Mouse (Mus musculus) right cerebral cortex, postnatal 36 days (tissue): ENCODE results near the gene Ccdc27.
A peak's percentile ranks its signal among the peaks of the same experiment; 100 is the strongest.

Source experiments
- DNase-seq, 2 experiments: peaks; one replicate each; pipeline ENCODE4 v3.0.0; 2022; ENCODE audit warnings: low spot score in 2 of 2, mixed read lengths in 1 of 2

Gene Ccdc27

DNA sequence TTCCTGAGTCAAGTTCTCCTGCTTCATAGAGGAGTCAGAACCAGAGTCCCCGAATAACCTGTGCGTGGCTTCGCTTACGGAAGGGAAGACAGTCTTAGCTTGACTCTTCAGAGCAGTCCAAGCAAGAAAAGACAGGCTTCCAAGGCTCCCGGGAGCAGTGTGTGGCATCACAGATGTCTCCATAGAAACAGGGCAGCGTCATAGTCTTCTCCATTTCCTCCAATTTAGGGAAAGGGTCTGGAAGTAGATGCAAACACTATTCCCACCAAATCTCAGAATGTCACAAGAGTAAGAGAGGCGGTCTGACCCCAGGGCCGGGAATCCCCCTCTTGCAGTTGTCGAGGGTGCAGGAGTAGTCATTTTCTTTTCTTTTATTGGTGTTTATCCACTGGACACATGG lies at the start of gene Ccdc27:
Gene Ccdc27 (minus strand): TSS at position 101 of the 400 bp plus-strand sequence.
- no peak for DNase-seq

DNA sequence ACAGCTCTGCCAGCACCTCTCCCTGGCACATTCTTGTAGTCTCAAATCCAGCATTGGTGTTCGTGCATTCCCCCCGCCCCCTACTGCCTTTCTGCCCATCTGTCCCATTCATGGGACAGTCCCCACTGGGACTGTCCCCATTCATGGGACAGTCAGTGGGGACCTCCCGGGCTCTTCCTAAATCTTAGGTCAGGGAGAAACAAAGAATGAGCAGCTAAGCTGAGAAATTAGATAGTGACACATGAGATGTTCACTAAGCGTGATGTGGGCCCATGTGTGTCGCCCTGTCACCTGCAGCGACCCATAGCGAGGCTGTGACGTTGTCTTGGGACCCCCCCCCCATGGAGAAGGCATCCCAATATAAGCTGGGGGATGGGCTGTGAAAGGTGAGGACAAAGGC lies 48.9 kb upstream of the Ccdc27 start:
- DNase-seq: no peak

DNA sequence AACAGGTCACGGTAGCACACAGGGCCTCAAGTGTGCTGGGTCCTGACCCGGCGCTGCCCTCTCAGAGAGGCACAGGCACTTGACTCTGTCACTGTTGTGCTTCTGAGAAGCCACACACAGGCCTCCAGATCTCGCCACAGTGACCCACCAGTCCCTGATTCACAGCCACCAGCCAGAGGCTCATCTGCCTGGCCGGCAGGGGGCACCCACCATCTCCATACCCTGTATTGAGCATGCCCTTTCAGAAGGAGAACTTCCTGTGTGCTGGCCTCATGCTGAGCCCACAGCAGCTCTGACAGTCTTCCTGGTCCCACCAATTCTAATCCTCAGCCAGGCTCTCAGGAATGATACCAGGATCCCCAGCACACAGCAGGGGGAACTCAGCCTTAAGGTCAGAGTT lies 46.7 kb upstream of the Ccdc27 start:
- no peak for DNase-seq

- DNase-seq: no peak
Observed at GRCm38 (mm10) chr4:154086436-154086835, 44.0 kb upstream of the Ccdc27 start.

DNA sequence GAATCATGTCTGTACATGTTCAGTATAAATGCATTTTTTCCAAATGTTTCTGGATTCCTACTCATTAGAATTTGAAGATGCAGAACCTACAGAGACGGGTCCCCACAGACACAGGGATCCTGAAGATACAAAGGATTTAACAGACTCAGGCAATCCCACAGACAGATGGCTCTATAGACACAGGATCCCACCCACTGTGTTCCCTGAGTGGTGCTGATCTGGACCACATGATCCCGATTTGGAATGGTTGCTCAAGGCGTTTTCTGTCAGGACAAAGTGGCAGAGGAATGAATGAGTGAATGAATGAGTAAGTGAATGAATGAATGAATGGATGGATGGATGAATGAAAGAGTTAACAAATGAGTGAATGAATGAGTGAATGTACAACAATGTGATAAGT lies 43.4 kb upstream of the Ccdc27 start:
- DNase-seq: peak in 1 of 2 experiments; percentile 21

GRCm38 (mm10) chr4:154081974-154082373 lies 39.5 kb upstream of the Ccdc27 start:
- DNase-seq: no peak

DNA sequence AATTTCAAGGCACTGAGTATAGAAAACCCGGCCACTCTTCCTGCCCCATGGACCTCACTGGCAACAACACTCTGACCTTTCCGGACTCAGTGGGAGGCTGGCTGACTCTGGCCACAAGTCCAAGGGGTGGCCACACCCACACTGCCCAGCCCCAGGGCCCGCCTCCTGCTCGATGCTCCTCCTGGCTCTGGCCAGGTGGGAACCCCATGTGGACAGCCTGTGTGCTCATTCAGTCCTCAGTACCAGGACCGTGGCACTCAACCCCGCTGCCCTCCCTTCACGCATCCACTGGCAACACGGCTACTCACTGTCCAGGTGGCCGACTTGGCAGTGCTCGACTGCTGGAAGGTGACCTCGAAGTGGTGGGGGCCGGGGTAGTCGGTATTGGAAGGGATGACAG lies 38.5 kb upstream of the Ccdc27 start:
- no peak for DNase-seq

DNA sequence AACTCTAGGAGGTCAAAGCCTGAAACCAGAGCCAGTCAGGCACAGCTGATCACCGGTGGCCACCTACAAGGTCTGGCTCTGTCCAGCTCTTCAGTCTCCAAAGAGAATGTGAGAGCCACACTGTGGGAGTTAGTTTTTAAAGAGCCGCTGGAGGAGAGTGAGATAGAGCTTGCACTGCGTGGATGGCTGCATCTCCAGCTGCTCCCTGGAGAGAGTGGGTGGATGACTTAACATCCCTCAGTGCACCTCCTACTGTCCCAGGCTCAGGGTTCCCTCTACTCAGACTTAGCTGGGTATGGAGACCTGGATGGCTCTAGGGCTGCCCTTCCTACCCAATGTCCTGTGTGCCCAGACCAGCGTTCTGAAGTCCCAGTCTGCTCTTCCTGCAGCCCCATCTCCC lies 37.7 kb upstream of the Ccdc27 start:
- DNase-seq: peak; percentile 14 to 44

DNA sequence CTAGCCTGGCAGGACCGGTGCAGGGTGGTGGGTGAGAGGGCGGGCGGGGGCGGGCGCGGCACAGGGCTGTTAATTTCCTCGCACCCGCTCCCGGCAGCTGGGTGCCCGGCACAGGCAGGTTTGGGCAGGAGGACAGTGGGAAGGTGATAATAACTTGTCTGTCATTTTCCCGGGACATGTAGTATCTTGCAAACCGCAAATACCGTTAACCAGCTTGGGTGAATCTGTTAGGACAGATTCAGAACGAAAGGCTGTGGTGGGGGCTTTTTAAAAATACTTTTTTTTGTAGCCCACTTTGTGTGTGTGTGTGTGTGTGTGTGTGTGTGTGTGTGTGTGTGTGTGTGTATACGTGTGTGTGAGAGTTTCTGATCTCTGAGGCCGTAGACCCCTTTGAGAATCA lies 29.5 kb upstream of the Ccdc27 start:
- DNase-seq: no peak

- DNase-seq: no peak
Observed at GRCm38 (mm10) chr4:154071521-154071920, 29.0 kb upstream of the Ccdc27 start.

DNA sequence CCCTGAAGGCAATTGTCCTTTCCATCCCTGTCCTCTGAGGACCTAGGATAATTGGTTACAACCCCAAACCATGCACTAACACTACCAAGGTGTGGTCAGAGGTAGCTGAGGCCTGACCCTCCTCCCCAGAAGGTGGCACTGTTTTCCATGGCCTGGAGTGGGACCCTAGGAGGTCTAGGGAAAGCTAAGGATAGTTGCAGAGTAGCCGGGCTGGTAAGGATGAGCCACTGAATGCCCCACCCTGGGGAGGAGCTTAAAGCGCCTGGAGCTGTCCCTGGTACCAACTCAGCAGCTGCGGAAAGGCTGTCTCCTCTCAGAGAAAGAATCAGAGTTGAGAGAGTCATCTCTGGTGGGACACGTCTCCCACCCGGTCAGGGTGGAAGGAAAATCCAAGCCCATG lies 28.4 kb upstream of the Ccdc27 start:
- no peak for DNase-seq

- DNase-seq: peak; percentile 18 to 30
Observed at GRCm38 (mm10) chr4:154064827-154065773, 22.6 kb upstream of the Ccdc27 start.

- DNase-seq: no peak
Observed at GRCm38 (mm10) chr4:154057696-154058095, 15.2 kb upstream of the Ccdc27 start.

DNA sequence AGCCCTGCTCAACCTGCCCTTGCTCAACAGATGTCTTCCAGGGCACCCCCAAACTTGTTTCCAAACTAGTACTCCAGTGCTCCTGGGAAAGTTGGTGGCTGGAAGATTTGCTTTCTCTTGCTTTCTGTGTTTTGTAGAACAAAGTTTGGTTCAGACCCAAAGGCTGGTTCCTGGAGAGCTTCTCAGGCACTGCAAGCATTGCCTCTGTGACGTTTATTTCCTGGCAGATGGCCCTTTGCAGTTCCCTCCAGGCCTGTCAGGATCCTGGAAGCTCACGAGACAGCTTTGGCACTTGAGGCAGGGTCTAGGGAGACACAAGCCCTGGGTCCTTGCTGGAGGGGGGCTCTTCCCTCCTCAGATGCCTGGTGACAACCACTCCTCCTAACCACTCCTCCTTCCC lies 14.2 kb upstream of the Ccdc27 start:
- no peak for DNase-seq

DNA sequence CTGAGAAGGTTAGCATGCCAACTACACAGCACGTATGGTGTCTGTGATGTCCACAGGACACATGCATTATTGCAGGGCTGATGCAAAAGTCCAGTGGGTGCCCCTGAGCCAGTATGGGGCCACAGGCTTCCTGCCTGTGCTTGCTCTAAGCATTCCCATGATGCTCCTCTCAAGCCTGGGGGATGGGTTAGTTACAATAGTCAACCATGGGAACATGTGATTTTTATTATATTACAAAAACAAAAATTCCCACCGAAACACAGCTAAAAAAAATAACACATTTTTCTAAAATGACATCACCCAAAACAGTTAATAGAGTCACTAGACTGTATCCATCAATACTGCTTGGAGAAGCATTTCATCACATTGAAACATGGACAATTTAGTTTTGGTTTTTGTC lies 13.6 kb upstream of the Ccdc27 start:
- no peak for DNase-seq

DNA sequence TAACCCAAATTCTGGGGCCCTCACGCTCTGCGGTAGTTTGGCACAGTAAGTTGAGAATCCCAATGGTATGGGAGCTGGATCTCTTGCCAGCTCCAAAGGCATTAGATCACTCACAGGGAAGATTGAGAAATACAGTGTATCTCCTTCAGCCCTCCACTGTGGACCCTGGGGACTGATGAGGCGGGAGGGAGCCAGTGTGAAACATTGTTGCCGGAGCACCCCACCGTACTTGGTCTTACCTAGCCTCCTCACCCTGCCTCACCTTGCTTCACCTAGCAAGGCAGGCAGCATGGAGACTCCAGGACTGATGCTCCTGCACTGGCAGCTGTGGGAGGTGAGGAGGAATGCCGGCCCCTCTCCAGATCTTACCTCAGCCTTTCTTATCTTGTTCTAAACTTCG lies 13.0 kb upstream of the Ccdc27 start:
- DNase-seq: no peak

DNA sequence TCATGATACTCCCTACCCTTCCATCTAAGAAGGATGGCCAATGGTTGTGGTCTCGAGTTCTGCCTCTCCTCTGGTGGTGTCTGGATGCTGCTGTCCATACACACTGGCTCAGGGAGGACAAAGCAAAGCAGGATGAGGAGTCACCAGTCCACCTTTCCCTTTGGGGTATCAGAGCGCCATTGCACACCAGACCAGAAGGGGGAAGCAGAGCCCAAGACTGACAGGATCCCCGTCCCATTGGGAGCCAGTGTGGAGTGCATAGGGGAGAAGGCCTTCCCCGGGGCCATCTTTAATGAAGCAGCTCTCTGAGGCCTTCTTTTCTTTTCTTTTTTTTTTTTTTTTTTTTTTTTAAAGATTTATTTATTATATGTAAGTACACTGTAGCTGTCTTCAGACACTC lies 10.6 kb upstream of the Ccdc27 start:
- DNase-seq: no peak

DNA sequence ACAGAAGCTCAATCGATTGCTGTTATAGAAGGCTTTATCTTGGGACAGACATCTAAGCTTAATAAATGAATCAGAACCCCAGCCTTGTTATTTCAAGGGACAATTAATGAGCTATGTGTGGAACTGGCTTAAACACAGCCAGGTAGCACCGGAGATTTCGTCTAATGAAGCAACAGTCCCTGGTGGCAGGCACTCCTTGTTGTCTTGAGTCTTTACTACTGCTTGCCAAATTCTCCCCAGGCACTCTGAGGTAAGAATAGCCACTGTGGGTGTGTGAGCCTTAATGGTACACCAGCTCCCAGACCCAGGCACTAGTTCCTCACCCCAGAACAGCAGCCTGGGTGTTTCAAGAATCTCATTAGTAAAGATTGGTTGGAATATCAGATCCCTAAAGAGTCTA lies 8.9 kb upstream of the Ccdc27 start:
- DNase-seq: peak in 1 of 2 experiments; percentile 22

- no peak for DNase-seq
Observed at GRCm38 (mm10) chr4:154045837-154046236, 3.4 kb upstream of the Ccdc27 start.

GRCm38 (mm10) chr4:154037123-154037522 lies 5.4 kb downstream of the Ccdc27 start:
- no peak for DNase-seq

DNA sequence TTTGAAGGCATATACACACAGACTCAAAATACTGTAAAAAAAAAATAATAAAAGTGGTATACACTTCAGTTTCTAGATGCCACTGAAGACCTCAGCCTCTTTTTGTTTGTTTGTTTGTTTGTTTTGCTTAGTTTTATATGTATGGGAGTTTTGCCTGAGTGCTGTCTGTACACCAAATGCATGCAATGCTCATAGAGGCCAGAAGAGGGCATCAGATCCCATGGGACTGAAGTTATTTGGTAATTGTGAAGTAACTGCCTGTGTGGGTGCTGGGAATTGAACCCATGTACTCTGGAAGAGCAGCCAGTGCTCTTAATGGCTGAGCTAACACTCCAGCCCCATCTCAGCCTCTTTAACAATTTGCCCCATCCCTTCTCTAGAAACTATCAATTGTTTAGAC lies 13.8 kb downstream of the Ccdc27 start:
- no peak for DNase-seq

DNA sequence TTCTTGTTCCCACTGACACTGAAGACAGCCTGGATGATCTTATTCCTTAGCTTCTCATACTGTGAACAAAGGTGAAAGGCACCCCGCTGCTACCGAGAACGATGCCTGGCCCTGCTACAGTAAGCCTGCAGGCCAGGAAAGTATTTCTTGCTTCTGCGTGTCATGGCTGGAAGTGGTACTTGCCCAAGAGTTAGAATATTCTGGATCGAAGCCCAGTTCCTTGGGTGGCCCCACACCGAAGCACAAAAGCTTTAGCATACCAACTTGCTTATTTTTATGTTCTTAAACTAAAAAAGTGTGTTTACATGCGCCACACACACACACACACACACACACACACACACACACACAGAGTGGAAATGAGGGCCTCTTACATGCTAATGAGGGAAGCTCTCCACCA lies 14.4 kb downstream of the Ccdc27 start:
- no peak for DNase-seq

GRCm38 (mm10) chr4:154026441-154026761 lies 16.1 kb downstream of the Ccdc27 start:
- no peak for DNase-seq
